Mouse (Mus musculus): Measurements from ENCODE around the gene Tex29.
"Not testable (repeated sequence)": the region's sequence is repeated elsewhere in the genome, so short reads cannot be mapped to it uniquely, and the experiment has no call there.

The Tex29 gene

DNA sequence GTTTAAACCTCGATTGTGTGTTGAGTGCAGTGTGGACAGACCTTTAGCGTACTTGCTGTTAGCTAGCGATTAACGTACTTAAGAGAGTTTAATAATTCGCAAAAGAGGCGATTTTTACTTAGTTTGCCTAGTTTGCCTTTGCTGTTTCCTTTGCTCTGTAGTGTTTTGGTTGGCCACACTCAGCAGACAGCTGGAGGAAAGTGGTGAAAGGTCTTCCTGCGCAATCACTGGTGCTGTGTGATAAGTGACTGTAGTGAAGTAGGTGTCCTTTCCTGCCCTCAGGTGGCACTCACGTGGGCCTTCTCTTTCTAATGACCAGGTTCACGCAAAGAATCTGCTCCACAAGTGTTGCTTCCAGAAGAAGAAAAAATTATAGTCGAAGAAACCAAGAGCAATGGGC lies 9.1 kb upstream of the Tex29 start:
- DNase-seq (ENCODE audit: low read depth, low spot score) = no peak

DNA sequence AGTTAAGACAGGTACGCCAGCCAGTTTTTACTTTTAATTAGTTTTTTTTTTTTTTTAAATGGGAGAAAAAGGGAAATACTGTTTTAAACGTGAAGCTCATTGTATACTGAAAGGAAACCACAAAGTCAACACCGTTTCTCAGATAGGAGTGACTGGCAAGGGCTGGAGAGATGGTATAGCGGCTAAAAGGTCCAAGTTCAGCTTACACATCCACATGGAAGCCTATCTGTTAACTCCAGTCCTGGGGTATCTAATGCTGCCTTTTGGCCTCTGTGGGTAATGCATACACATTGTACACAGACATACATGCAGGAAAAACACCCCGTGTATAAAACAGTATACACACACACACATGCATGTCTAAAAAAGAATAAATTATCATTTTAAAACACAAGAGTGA lies 8.3 kb upstream of the Tex29 start:
- DNase-seq (ENCODE audit: low read depth, low spot score) = no peak

DNA sequence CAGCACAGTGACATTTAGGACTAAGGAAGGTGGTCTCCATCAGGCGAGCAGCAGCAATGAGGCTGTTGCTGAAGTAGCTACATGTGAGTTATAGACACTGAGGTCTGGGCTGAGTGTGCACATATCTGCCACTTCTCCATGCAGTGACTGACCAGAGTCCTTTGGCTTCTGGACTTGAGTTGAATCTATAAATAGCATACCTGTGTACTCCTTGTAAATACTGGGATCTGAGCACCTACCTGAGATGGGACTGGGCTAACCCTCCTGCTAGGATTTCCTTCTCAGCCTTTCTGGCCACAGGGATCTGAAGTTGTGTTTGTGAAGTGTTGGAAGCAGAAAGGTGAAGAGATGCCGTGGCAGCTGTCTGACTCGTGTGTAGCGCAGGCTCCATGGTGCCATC lies 7.1 kb upstream of the Tex29 start:
- no peak for DNase-seq (ENCODE audit: low read depth, low spot score)

DNA sequence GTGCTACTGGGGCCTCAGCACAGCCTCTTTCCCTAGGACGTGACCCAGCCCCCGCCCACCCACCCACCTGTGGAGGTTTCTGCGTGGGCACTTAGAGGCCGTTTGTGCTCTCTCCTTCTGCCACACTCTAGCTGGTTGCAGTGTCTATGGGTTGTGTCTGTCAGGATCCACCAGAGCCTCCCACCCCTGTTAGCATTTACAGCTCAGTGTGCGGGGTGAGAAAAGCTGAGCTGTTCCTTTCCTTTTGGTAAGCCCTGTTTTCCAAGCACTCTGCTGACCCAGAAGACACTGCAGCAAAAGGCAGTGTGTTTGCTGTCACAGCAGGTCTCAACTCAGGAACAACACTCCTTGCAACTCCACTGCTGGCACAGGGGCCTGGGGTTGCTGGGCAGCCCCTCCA lies 6.1 kb upstream of the Tex29 start:
- DNase-seq (ENCODE audit: low read depth, low spot score) = no peak

DNA sequence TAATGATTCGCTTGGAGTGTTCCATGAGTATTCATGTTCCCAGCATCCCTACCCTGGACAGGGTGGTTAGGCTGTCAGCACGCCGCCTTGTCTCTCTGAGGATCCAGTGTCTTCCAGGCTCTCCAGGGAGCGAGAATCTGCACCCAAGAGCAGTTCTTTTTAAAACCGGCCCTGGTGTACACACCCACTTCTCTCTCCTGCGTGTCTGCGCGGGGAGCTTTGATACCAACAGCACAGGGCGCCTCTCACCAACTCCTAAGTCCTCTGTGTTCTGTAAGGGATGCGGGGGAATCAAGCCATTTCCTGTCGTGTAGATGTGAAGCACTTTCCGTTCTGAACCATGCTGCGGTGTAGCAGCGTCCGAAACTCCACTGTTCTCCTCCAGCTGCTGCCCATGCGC lies 5.6 kb upstream of the Tex29 start:
- no peak for DNase-seq (ENCODE audit: low read depth, low spot score)

DNA sequence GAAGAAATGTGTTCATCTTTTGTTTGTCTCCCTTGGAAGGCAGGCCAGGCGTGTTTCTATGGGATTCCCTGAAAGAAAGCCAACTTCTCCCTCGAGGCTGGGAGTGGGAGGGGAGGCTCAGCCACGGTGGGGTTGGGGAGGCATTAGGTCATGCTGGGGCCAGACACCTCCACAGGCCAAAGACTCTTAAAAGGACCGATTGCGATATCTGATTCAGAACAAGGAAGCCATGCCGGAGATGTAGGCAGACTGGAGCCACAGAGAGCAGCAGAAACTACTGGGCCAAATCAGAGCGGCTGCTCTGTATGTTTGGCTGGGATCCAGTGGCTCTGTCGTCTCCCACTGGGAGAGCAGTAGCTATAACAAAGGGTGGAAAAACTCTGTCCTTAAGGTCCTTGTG lies 1.3 kb downstream of the Tex29 start:
- DNase-seq (ENCODE audit: low read depth, low spot score) = no peak

DNA sequence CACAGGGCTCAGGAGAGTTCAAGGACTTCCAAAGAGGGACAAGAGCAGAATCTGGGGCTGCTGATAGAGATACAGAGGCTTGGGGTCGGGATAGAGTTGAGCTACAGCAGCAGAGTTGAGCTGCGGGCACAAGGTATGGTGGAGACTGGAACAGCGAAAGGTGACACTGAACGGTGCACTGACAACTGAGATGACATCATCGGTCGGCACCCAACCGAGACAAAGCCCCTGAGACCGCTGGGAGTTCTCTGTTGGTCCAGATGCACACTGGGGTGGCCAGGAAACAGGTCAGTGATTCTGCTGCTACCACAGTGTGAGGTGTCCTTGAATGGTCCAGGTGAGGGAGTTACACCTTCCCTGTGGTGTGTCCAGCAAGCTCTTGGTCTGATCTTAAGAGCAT lies 2.5 kb downstream of the Tex29 start:
- no peak for DNase-seq (ENCODE audit: low read depth, low spot score)

DNA sequence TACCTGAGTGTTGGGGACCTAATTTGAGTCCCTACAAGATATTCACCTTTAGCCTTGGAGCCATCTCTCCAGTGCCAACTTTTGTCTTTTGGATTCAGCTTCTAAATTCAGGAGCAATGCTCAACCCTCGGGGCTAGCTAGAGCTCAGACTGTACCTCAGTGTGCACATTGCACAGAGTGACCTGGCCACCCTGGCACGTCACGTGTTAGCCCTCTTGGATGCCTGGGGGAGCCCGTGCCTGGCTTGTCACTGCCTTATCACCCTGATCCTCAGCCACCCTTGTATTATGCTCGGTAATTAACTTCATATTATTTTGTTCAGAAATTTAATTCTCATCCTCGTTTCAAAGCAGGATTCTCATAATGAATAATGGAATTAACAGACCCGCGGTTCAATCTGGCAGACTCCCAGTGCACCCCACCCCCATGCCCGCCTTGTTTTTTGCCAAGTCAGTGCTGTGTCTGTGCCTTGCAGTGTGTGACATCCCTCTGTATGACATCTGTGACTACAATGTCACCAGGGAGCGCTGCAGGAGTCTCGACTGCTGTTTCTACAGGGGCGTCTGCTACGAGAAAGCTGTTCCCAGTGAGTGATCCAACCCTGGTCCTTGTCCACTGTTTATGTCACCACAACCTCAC lies 3.5 kb downstream of the Tex29 start:
- DNase-seq (ENCODE audit: low read depth, low spot score) = no peak

DNA sequence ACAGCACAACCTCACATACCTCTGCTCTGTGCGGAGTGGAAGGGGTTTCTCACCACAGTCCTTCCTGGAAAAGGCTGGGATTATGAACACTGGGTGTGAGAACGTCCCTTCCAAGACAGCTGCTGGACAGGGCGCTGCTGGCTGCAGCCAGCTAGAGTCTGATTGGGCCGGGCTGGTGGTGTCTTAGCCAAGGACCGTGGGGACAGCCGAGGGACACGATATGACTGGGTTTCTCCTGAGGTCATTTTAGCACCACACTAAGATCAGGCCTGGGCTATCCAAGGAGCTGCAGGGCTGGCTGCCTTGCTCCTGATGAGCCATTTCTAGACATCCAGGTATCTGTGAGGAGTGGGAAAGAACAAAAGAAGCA lies 4.0 kb downstream of the Tex29 start:
- DNase-seq (ENCODE audit: low read depth, low spot score) = no peak

- DNase-seq (ENCODE audit: low read depth, low spot score) = no peak
These were observed 6.5 kb downstream of the Tex29 start for GRCm38 (mm10) chr8:11846807-11847206.

- DNase-seq (ENCODE audit: low read depth, low spot score) = no peak
These were observed 27.6 kb downstream of the Tex29 start for GRCm38 (mm10) chr8:11867832-11868231.

DNA sequence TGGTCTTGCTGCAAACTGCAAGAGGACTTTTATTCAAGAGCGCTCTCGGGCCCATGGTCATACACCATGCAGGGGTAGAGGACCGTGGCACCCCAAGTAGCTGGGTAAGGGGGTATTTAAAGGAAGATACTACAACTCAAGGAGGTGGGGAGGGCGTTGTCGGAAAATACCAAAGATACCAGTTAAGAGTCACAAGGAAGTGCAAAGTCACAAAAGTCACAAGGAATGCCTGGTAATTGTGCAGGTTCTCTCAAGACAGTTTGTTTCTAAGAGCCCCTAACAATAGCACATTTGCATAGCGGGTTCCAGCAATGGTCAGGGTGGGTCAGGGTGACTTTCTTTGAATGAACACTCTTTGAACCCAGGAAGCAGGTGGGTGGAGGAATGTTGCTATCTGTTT lies 34.0 kb downstream of the Tex29 start:
- not testable (repeated sequence) for DNase-seq (ENCODE audit: low read depth, low spot score)

DNA sequence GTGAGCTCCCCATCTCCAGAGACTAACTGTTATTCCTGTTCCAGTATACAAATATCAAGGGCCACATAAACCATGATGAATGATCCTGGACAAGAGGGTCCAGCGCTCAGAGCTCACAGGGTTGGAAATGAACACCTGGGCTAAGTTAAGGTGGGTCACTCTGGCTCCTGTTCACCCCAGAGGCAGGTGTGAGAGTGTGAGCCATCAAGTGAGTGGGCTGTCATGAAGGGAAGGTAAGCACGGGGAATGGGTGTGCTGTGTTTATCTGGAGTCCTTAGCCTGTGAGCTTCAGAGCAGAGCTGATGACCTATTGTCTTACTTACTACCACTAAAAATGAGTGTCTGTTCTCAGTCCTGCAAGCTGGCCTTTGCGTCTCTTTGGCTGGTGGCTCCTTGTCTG lies 44.4 kb downstream of the Tex29 start:
- DNase-seq (ENCODE audit: low read depth, low spot score) = no peak

GRCm38 (mm10) chr8:11885881-11886699 lies 45.8 kb downstream of the Tex29 start:
- no peak for DNase-seq (ENCODE audit: low read depth, low spot score)

GRCm38 (mm10) chr8:11886824-11887223 lies 46.5 kb downstream of the Tex29 start:
- DNase-seq (ENCODE audit: low read depth, low spot score) = no peak

- no peak for DNase-seq (ENCODE audit: low read depth, low spot score)
These were observed 49.1 kb downstream of the Tex29 start for GRCm38 (mm10) chr8:11889156-11890018.

GRCm38 (mm10) chr8:11892756-11893155 lies 52.5 kb downstream of the Tex29 start:
- no peak for DNase-seq (ENCODE audit: low read depth, low spot score)

- DNase-seq (ENCODE audit: low read depth, low spot score) = no peak
These were observed 55.9 kb downstream of the Tex29 start for GRCm38 (mm10) chr8:11896022-11896662.

- no peak for DNase-seq (ENCODE audit: low read depth, low spot score)
These were observed 56.4 kb downstream of the Tex29 start for GRCm38 (mm10) chr8:11896677-11897076.

- DNase-seq (ENCODE audit: low read depth, low spot score) = no peak
These were observed 58.5 kb downstream of the Tex29 start for GRCm38 (mm10) chr8:11898814-11899213.

Measured in retina, postnatal 7 days (tissue).